Mouse (Mus musculus) adrenal gland, postnatal 4 days (tissue): ENCODE measurements around the gene Grik2. TPM values are rescaled to one million over a fixed set of nuclear protein-coding genes. Genes with fewer than 3 reads are reported as not detected.
"Not testable (repeated sequence)": the region's sequence is repeated elsewhere in the genome, so short reads cannot be mapped to it uniquely, and the experiment has no call there.

ENCODE experiments used
- DNase-seq, 2 experiments: peaks; one replicate each; pipeline ENCODE4 v3.0.0; 2021 to 2022; ENCODE audit warnings: low spot score in 2 of 2, mixed read lengths in 2 of 2
- total RNA-seq, 2 experiments: library from RNA; stranded (reverse); gene quantifications; 2 replicates each; pipeline ENCODE4 v1.2.3; 2021

Grik2 gene
- total RNA-seq, 2 experiments from 2014 or later = 4.9 to 6.0 TPM

DNA sequence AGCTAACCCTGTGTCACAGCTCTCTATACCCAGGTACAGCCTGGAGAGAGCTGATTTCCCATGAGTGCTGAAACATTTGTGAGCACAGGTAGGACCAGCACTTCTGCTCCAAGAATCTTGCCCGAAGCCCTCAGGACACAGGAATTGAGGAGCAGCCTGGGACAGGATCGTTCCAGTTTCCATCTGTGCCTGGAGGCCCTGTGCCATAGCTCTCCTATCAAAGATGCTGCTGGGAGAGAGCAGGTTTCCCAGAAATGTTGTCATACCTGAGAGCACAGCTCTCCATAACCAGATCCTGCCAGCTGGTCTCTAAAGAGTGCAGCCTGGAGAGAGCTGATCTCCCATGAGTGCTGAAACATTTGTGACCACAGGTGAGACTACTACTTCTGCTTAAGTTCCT lies 420.0 kb downstream of the Grik2 start:
- no peak for DNase-seq

DNA sequence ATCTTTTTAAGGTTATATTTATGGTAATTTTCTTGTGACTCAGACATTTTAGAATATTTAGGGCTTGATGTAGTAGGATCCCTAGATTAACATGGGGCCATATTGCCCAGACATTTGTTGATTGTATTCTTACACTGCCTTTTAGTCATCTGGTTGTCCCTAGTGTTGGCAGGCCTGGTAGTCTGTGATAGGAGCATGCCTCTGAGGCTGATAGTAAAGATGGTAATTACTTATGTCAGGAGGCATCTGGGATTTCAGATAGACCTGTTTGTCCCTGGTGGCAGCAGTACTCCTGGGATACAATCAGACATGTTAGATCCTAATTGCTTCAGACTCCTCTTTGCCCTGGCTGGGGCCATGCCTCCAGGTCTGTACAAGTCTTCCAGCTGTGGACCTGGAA lies 423.3 kb downstream of the Grik2 start:
- no peak for DNase-seq

DNA sequence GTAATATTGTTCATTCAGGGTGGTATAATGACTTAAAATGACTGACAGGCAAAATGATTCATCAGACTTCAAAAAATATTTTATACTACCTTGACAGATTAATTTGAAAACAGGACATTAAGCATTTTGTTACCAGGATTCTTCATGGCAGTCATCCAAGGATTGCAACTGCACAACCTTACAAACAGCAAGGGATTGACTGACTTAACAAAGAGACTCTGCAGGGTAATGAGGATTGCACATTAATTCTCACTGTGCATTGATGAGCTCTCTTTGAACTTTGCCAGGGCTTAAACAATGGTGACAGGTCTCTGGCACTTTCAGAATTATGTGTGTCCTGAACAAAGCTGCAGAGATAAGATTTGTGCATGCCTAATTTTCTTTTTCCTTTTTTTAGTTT lies 466.2 kb downstream of the Grik2 start:
- DNase-seq = no peak

DNA sequence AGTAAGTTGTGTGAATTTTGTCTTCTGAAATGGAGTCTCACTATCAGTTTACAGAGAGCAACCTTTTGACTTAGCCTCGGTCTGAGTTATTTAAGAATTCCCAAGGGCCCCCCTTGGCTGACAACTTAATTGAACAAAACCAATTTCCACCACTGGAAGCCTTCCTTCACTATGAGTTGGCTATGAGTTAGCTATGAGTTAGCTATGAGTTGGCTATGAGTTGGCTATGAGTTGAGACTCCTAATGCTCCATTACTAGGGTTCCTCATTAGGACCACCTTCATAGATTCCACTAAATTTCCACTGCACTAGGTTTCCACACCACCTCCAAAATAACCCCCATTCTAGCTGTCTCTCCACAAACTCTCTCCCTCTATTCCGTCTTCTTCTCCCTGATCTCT lies 468.7 kb downstream of the Grik2 start:
- DNase-seq = no peak

DNA sequence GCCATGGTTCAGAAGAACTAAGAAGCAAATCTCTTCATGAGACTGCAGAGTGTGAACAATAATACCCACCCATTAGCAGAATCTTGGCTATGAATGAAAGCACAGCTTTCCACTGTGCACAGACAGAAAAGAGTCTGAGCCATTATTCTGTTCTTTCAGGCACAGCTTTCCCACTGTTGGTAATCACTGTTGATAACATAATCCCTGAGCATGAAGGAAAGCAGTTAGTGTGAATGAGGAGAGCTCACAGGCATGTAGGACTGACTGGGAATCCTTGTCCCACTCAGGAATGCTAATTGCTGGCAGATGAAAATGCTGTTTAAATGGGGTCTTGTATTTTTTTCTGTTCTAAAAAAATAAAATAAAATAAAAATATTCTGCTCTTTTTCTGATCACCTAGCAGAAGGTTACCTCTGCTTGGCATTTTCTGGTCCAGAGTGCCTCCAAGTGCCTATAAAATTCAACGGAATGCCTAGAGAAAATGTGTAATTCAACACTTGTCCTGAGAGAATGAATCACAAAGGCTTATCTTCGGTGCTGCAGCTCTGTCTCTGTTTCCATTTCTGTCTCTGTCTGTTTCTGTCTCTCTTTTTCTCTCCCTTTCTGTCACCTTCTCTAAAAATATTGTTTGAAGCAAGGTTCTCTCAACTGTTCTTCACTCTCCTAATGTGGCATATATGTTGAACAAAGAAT lies 532.2 kb downstream of the Grik2 start:
- DNase-seq = no peak

DNA sequence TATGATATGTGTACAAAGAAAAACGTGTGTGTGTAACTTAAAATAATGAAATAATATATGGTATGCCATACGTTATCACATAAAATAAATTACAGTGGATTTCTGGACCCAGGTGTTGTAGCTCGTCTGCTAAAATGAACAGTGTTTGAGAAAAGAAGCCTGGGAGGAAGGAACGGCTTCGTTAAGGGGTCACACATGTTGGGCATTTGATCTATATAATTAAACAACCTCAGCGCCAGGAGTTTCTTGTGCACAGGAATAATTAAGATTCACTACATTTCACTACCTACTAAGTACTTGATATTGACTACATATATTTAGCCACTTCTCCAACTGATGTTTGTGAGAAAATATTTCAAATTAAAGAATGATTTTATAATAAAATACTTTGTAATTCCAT lies 551.2 kb downstream of the Grik2 start:
- DNase-seq = not testable (repeated sequence)

DNA sequence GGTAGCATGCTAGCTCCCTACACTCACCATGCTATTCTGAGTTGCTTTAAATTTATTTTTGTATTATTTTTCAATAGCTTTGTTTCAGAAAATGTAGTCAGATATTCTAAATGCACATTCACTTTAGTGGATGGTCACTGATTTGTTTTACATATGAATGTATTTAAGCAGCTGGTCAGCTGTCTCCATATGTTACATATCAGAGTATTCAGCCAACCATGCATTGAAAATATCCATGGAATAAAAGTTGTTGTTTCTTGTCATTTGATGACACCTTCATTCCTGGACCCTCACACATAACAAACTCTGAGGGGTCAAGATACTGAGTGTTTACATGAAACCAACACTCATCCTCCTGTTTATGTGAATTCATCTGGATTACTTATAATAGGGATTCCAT lies 551.7 kb downstream of the Grik2 start:
- not testable (repeated sequence) for DNase-seq

DNA sequence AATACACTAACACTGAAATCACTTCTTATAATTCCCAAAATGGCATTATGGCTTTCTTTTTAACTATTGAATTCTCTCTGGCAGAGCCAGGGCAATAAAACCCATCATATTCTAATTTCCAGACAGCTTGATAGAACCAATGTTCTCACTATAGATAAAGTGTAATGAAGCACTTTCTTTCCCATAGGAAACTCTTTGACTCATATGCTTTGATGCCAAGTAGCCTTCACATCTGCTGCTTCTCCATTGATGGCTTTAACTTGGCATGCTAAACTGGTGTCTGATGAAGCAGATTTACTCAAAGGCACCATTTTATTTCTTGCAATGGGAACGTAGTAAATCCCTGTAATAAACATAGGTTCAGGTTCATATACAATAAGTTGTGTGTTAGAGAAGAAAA lies 568.5 kb downstream of the Grik2 start:
- no peak for DNase-seq

DNA sequence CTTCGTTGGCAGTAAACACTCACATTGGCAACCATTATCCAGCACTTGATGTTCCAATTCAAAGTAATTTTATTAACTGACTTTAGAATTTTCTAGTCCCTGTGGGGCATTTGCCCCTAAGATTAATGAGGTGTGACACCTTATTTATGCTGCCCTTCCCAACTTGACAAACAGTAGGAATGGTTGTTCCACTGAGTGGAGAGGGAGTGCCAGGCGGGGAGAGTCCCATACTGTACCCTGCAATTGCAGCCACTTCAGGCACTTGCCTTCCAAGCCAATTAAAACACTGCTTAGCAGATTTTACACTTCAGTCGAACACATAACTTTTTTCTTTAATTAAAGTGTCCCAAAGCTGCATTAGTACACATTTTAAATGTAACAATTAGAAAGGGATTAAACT lies 568.9 kb downstream of the Grik2 start:
- no peak for DNase-seq

DNA sequence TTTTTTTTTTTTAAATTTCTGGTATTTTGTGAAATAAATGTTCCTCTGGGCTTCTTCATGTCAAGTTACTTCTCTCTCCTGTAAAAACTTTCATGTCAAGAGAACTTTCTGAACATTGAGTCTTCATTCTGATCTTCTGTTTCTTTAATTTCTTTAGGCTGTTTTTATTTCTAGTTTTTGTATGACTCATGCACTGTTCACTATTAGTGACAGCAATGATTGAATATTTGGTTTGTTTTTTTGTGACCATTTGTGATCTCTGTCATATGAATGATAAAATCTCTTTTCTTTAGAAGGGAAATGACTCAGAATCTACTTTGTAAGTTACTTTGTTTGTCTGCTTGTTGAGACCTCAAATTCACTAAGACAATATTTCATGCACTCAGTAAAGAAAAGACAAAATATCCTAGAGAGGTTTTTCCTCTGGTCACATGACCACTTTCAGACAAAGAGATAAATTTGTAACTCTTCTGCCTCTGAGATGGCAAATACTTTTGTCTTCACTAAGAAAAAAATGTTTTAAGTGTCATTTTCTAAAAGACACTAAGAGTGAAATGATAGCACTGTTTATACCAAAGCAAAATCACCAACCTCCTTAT lies 596.7 kb downstream of the Grik2 start:
- no peak for DNase-seq

DNA sequence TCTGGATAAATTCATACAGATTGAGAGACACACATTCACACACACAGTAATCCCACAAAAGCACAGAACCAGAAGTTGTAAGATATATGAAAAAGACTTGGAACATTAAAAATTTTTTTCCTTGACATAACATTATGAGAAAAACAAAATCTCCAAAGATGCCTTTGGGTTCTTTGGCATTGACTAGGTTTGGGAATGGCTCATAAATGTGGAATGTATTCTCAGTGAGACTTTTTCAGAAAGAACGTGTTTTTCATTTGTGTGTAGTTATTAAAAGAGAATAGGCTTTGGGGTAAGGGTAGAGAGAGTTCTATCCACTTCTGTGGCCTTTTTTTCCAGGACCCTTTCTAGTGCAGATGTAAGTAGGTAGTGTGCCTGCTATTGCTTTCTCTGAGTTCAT lies 597.3 kb downstream of the Grik2 start:
- DNase-seq = no peak

DNA sequence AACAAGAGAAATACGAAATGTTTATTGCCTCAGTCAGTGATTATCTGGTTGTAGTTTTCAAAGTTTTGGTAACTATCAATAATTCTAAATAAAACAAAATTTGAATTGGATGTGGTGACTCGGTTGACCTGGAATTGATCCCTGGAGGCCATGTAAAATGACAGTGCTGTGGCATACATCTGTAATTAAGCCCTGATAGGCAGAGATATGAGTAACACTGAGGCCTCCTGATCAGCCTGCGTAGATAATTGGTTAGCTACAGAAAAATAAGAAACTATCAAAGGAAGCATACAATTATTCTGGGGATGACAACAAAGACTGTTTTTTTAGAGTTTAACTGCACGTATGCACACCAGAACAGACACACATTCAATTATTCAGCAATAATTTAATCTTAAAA lies 634.4 kb downstream of the Grik2 start:
- DNase-seq = no peak

DNA sequence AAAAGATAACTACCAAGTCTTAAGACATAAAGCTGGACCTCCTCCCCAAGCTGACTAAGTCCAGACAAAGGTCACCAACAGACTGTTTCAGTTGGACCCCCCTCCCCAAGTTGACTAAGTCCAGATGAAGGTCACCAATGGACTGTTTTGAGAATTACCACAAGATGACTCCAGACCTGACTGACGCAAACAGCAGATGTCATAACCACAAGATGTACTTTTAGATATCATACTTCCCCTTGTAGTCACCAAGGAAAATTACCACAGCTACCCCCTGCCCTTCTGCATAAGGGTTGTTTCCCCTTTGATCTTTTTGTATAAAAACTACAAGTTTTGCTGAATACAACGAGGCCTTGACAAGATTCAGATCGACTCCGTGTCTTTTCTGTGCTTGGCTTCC lies 637.1 kb downstream of the Grik2 start:
- DNase-seq = not testable (repeated sequence)

DNA sequence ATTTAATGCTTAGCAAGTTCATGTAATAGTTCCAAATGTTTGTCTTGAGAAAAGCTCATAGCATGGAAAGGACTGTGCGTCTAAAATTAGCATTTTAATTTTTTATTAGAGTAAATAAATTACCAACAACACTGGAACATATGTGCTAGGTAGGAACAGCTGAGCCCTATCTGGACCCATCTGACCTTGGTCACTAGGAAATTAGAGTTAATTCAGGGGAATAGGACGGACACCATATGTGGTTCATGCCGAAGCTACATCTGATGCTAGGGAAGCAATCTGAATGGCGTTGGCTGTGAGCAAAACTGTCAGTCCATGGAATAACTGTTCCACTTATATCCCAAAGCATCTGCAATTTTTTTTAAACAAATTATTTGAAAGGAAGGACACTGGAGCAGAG lies 638.9 kb downstream of the Grik2 start:
- no peak for DNase-seq

DNA sequence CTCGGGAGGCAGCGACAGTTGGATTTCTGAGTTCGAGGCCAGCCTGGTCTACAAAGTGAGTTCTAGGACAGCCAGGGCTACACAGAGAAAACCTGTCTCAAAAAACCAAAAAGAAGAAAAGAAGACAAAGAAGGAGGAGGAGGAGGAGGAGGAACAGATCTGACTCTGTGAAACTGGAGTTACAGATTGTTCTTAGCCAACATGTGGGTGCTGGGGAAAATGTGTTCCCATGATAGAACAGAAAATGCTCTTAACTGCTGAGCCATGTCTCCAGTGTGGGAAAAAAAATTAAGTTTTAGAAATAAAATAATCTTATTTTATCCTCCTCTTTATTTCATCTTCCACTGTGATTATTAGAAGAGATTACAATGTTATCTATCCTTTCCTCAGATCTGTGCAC lies 645.9 kb downstream of the Grik2 start:
- DNase-seq = no peak

DNA sequence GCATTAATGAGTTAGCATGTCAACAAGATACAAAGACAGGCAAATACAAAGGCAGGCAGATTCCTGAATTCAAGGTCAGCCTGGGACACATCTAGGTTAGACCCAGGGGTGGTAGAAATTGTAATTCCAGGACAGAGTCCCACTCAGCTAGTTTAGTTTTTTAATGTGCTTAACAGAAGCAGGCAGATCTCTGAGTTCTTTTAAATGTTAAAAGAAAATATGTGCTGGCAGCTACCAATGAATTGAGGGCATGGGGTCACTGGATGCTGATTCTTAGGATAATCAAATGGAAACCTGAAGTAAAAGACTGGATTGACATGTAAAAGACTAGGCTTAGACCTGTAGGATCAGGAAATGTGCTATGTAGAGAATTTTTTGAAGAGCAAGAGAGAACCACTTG lies 651.8 kb downstream of the Grik2 start:
- no peak for DNase-seq

DNA sequence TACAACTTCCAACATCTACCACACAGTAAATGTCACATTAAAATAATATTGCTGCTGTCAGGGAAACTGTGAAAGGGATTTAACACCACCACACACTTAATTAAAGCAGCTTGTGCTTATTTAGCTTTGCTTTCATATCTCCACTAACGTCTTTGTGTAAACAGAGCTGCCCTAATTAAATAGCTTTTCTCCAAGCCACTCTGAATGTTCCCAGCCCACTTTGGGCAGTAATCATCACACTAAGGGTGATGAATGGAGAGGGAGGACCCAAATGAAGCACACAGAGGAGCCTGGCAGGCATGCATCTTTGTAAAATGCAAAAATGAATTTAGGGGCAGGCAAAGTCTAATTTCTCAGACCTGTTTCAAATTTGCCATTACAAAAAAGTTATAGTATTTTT lies 657.3 kb downstream of the Grik2 start:
- DNase-seq = no peak

DNA sequence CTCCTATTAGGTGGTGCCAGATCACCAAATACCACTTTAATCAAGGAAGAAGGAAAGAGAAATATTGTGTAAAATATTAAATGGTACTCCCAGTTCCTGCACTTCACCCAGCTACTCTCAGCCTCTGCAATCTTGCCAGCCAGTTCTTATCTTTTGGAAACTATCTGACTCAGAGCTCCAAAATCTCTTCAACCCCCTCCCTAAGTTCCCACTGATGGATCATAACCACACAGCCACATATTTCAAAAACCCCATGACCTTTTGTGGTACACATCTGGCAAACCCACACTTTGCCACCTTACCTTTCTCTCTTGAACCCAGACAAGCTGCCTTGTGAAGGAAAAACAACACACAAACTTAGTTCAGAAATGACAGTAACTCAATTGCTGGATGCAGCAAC lies 738.2 kb downstream of the Grik2 start:
- DNase-seq = no peak

DNA sequence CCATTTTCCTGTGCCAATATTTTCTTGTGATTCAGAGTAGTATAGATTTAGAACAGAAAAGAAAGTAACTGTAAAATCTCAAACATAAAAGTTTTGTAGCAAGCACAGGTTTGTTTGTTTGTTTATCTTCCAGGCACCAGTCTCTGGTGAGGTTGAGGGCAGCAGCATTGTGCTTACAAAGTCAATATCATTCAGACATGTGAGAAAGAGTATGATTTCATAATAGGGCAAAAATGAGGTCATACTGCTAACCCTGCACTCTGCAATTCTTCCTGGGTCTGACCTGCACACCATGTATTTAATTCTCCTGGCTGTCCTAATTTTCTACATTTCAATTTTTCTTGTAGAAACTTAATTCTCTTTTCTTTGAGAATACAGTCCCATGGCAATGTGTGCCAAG lies 739.2 kb downstream of the Grik2 start:
- DNase-seq = no peak
